Mouse (Mus musculus) layer of hippocampus, adult 9-10 months (tissue): ENCODE results near the gene BC029722.
"Not testable (repeated sequence)": the region's sequence is repeated elsewhere in the genome, so short reads cannot be mapped to it uniquely, and the experiment has no call there.

Experiments
- DNase-seq: peaks from one replicate; pipeline ENCODE4 v3.0.0; 2022; ENCODE audit warnings: low spot score

The BC029722 gene

GRCm38 (mm10) chr2:155819392-155819448 lies at the start of gene BC029722:
BC029722 (minus strand) TSS chr2:155819426.
- DNase-seq = no peak

- no peak for DNase-seq
Measured at GRCm38 (mm10) chr2:155868320-155868719, 49.1 kb upstream of the BC029722 start.

GRCm38 (mm10) chr2:155863301-155863867 lies 44.2 kb upstream of the BC029722 start:
- DNase-seq = no peak

DNA sequence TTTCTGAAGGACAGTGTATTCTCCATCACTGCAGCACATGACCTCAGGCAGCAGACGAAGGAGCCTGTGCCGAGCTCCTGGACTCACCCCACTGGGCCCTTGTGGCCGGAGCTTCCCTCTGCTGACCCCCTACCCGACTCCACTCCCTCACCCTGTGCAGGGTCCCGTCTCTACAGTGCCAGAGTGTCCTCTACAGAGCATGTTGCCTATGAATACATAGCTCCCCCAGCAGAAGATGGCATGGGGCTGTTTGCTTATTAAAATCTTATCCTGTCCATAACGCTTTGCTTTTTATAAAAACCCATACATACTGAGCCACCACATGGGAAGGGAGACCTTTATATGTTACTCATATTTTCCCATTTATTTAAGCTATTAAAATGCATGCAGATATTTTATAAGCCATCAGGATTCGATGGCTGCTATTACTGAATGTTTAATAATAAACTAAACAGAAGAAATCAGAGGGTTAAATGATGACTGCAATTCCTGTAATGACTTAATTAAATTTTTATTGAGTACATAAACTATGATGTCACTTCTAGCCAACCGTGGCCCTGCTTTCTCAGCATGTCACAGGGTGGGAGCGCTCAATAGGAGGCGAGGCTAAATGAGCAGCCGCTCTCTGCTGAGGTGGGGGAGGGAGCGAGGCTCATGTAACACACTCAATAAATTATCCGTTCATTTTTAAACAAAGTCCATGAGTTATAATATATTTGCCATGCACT lies 43.5 kb upstream of the BC029722 start:
- no peak for DNase-seq

- DNase-seq = no peak
Measured at GRCm38 (mm10) chr2:155861581-155861980, 42.4 kb upstream of the BC029722 start.

DNA sequence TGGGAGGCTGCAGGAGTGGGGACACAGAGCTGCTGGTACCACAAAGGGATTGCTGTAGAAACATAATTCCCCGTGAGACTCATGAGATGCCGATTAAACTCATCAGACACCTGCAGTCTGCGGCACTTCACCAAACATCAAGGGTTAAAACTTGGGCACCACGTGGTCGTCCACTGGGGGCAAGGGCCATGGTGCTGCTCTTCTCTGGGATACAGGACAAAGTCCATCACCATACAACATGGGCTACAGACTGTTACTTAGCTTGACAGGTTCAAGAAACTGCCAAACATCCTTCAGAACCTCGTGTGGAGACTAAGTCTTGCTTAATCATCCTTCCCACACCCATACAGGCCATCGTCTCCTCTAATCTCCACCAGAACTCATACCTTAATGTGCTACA lies 40.9 kb upstream of the BC029722 start:
- DNase-seq = no peak

DNA sequence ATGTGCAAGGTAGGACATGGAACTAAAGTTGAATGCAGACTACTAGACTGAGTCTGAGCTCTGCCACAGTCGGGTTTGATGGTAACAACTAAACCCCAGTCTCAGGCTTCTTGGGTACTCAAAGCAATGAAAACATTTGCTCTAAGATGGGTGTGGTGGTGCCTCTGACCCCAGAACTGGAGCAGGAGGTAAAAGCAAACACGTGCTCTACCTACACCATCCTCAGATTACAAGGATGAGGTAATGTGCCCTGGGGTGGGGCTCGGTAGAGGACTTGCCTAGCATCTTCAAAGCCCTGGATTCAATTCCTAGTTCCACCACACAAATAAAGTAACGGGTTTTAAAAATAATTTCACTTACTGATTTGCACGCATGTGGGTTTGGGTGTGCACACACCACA lies 33.3 kb upstream of the BC029722 start:
- DNase-seq = no peak

- no peak for DNase-seq
Measured at GRCm38 (mm10) chr2:155850120-155850519, 30.9 kb upstream of the BC029722 start.

DNA sequence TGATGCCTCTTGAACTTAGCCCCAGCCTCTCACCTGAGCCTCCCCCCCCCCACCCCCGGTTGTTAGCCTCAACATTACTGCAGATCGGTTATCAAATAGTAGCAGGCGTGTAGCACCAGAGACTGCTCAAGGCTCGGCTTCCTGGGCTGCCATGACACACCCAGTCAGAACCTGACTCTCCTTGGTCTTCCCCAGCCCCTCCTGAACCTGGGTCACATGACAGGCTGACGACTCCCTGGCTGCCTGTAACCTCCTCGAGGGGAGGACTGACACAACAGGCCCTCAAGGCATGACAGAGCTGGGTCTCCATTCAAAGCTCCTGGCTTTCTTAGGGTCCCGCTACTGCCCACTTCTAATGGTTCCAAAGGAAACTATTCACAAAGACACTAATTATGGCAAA lies 30.2 kb upstream of the BC029722 start:
- DNase-seq = no peak

GRCm38 (mm10) chr2:155848291-155848690 lies 29.1 kb upstream of the BC029722 start:
- peak; percentile 65 for DNase-seq

- no peak for DNase-seq
Measured at GRCm38 (mm10) chr2:155846930-155847329, 27.7 kb upstream of the BC029722 start.

DNA sequence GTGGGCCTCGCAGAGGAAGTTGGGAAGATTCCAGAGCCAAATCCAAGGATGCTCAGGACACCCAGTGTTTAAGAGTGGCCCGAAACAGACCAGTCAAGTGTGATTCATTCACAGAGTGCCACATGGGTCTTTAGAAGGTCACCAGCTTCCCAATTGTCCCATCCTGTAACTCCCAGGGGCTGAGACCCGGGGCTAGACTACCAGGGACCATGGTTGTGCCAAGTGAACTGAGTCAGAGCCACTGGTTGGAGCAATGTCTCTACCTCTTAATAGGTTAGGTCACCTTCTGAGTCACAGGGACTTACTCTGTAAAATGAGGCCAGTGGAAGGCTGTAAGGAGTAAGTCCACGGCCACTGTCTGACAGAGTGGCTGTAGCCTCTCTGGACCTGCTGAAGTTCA lies 19.7 kb upstream of the BC029722 start:
- DNase-seq = no peak

- no peak for DNase-seq
Measured at GRCm38 (mm10) chr2:155837961-155838360, 18.7 kb upstream of the BC029722 start.

- no peak for DNase-seq
Measured at GRCm38 (mm10) chr2:155834732-155835131, 15.5 kb upstream of the BC029722 start, which contains the start of gene Fam83c. Fam83c (minus strand) TSS chr2:155834854.

- DNase-seq = not testable (repeated sequence)
Measured at GRCm38 (mm10) chr2:155832087-155832486, 12.9 kb upstream of the BC029722 start.

- no peak for DNase-seq
Measured at GRCm38 (mm10) chr2:155831302-155831701, 12.1 kb upstream of the BC029722 start.

DNA sequence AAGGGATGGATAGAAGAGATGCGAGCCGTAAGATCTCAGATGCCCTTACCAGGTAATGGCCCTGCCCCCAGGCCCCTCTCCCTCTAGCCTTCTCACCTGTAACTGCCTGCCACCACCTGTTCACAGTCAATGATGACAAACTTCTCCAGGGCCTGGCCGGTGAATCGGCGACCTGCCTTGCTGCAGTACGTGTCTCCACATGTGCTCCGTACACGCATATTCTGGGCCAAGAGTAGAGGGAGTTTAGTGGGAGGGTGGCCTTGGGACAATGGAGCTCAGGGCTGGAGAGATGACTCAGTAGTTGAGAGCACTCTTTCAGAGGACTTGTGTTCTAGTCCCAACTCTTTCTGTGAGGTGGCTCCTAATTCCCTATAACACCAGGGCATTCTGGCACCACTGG lies 11.6 kb upstream of the BC029722 start:
- DNase-seq = no peak

DNA sequence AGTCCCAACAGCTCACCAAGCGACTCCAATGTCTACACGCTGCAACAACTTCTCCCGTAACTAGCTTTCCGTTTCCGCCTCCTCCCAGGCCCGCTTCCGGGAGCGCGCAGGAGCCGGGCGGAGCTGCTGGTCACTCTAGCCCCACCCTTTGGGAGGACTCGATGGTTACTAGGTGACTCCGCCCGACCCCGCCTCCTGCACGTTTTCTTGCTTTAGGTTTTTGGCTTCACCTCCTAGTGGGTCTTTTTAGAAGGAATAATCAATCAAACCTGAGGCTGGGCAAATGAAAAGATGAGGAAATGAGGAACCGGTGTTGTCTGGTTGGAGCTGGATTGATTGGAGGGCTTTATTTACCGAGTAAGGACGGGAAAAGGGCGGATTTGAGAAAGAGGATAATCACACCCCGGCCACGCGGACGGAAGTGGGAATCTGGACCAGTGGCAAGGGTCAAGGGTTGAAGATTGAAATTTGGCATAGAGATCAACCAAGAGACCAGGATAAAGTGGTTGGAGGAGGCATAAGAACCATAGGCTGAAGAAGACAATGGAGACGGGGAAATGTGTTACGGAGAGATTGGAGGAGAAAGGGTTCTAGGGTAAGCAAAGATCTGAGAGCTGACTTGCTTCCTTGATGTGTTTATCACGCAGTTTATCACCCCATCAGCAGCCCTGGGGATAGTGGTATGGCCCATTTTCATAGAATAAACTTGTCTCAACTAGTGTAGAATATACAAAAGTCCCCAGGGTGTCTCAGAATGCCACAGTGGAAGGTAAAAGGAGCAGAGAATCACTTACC lies 7.6 kb upstream of the BC029722 start, which contains the start of gene Eif6:
TSS of gene Eif6 (minus strand) at position 296 of the 795 bp plus-strand sequence.
- DNase-seq = peak; percentile 59

DNA sequence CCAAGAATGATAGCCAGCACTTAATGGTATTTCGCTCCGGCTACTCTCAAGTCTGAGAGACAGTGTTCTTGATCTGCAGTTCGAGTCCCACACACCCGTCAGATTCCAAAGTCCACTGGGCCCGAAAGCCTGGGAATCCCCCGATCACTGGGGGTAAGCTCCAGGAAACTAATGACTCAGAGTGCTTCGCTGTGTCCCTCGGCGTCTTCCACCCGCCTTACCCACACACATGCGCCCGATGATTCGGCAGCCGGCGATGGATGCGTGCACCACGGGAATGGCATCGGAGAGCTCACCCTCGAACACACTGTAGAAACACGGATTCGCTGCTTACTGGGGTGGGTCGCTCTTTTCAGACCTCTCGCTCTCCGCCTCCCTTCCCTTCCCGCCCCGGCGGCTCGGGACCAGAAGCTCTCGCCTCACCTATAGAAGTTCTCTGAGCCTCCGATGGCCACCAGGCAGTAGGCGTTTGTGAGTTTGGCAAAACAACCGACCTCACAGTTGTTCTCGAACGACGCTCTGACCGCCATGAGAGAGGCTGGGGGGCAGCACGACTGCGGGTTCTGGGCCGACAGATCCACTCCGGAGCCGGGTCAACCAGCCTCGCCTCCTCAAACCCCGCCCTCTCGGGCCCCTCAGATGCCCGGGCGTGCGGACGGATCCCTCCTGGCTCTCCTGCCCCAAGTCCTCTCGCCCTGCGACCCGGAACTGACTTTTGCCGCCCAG lies 6.8 kb upstream of the BC029722 start:
- no peak for DNase-seq

- no peak for DNase-seq
Measured at GRCm38 (mm10) chr2:155823722-155824121, 4.5 kb upstream of the BC029722 start.

DNA sequence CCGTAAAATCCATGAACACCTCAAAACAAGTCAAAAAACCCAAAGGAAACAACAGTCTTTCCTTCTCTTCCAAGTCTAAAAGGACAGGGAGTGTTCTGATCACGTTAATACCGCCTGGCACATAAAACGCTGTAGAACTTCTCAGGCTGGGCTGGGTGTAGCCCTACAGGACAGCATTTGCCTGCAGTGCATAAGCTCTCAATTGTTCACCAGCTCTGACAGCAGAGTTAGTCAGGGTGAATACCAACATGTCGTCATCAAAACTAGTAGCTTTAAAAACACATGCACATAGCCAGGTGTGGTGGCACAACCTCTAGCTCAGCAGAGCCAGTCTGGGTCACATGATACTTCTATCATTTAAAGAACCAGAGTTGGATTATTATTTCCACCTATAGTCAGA lies 1.6 kb upstream of the BC029722 start:
- DNase-seq = no peak

DNA sequence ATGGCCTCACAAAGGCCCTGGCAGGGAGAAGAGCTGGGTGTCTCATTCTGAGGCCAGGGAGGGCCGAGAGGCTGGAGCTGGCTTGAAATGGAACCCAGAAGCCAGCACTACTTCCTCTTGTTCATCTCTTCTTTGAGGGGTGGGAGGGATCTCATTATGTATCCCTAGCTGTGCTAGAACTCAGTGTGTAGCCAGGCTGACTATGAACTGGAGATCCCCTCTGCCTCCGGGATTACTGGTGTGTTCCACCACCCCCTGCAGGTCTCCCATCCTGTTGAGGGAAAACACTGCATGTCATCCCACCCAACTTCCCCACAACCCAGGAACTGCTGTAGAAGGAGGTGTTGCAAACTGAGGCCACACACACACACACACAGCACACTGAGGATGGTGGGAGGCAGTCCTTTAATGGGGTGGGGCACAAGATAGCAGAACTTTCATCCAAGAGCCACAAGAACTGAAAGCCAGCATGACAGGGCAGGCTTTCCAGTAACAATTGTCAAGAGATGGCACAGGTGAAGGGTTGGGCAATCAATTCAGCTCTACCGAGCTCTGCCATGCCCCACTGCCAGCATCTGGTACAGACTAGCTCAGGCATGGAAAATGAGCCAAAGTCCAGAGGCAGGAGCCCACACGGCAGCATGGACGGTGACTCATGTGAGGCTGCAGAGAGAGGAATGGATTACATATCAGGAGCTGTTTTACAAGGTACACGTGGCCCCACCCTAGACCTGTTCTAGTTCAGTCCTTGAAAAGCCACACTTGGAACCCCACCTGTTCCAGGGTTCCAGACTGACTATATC lies 424 bp upstream of the BC029722 start:
- no peak for DNase-seq
